Mouse (Mus musculus): ENCODE measurements around the gene Baiap2. TPM values are rescaled to one million over a fixed set of nuclear protein-coding genes. Genes with fewer than 3 reads are reported as not detected.

Gene Baiap2
- polyA plus RNA-seq, 1 experiment: 151 TPM

GRCm38 (mm10) chr11:119919897-119920296 is 22.7 kb upstream of the Baiap2 start:
- H3K27me3 ChIP-seq (ENCODE audit: control insufficient read depth, insufficient read depth, low read length): no peaks in the 10 kb centered on the region
- H3K36me3 ChIP-seq (ENCODE audit: control insufficient read depth, insufficient read depth, low read length): peaks cover 2% of the 10 kb centered on the region
- H3K4me3 ChIP-seq (ENCODE audit: control insufficient read depth, low read depth, low read length): no peak overlapping the region
- TF ChIP-seq POLR2A (IDR thresholded peaks at IDR 0.05; ENCODE audit: control insufficient read depth, low read depth, low read length): no peak
- TF ChIP-seq CTCF (IDR thresholded peaks at IDR 0.05; ENCODE audit: control insufficient read depth, insufficient read depth, insufficient replicate concordance, low read depth, low read length): peak; percentile 92; the same call in 1 of the 2 replicates
- no peak overlapping the region for H3K27ac ChIP-seq (ENCODE audit: control insufficient read depth, insufficient read depth, low read depth, low read length)
- peaks cover 2% of the 10 kb centered on the region; the same call in 1 of the 2 replicates for H3K4me1 ChIP-seq (ENCODE audit: control insufficient read depth, insufficient read depth, low read length)

- Histone ChIP-seq H3K36me3 (ENCODE audit: control insufficient read depth, insufficient read depth, low read length) (peaks cover 2% of the 10 kb centered on the region), H3K4me1 (ENCODE audit: control insufficient read depth, insufficient read depth, low read length) (no peaks in the 10 kb centered on the region), H3K27me3 (ENCODE audit: control insufficient read depth, insufficient read depth, low read length) (no peaks in the 10 kb centered on the region), H3K27ac (ENCODE audit: control insufficient read depth, insufficient read depth, low read depth, low read length) (no peak overlapping the region), H3K4me3 (ENCODE audit: control insufficient read depth, low read depth, low read length) (no peak overlapping the region)
- TF ChIP-seq CTCF (IDR thresholded peaks at IDR 0.05; ENCODE audit: control insufficient read depth, insufficient read depth, insufficient replicate concordance, low read depth, low read length): no peak
- no peak for TF ChIP-seq POLR2A (IDR thresholded peaks at IDR 0.05; ENCODE audit: control insufficient read depth, low read depth, low read length)
Measured at GRCm38 (mm10) chr11:119920668-119921067, 21.9 kb upstream of the Baiap2 start.

GRCm38 (mm10) chr11:119925176-119925575 is 17.4 kb upstream of the Baiap2 start:
- H3K27ac ChIP-seq (ENCODE audit: control insufficient read depth, insufficient read depth, low read depth, low read length): no peak overlapping the region
- H3K27me3 ChIP-seq (ENCODE audit: control insufficient read depth, insufficient read depth, low read length): no peaks in the 10 kb centered on the region
- TF ChIP-seq CTCF (IDR thresholded peaks at IDR 0.05; ENCODE audit: control insufficient read depth, insufficient read depth, insufficient replicate concordance, low read depth, low read length) (no peak), POLR2A (IDR thresholded peaks at IDR 0.05; ENCODE audit: control insufficient read depth, low read depth, low read length) (no peak)
- H3K36me3 ChIP-seq (ENCODE audit: control insufficient read depth, insufficient read depth, low read length): no peaks in the 10 kb centered on the region
- 0 out of 2 replicates have a peak, but pooled peaks cover 3% of the 10 kb centered on the region for H3K4me1 ChIP-seq (ENCODE audit: control insufficient read depth, insufficient read depth, low read length)
- no peak overlapping the region for H3K4me3 ChIP-seq (ENCODE audit: control insufficient read depth, low read depth, low read length)

- Histone ChIP-seq H3K36me3 (ENCODE audit: control insufficient read depth, insufficient read depth, low read length) (no peaks in the 10 kb centered on the region), H3K4me3 (ENCODE audit: control insufficient read depth, low read depth, low read length) (no peak overlapping the region), H3K27ac (ENCODE audit: control insufficient read depth, insufficient read depth, low read depth, low read length) (no peak overlapping the region), H3K27me3 (ENCODE audit: control insufficient read depth, insufficient read depth, low read length) (no peaks in the 10 kb centered on the region), H3K4me1 (ENCODE audit: control insufficient read depth, insufficient read depth, low read length) (0 out of 2 replicates have a peak, but pooled peaks cover 3% of the 10 kb centered on the region)
- TF ChIP-seq POLR2A (IDR thresholded peaks at IDR 0.05; ENCODE audit: control insufficient read depth, low read depth, low read length): no peak
- TF ChIP-seq CTCF (IDR thresholded peaks at IDR 0.05; ENCODE audit: control insufficient read depth, insufficient read depth, insufficient replicate concordance, low read depth, low read length): no peak
Measured at GRCm38 (mm10) chr11:119926762-119927161, 15.8 kb upstream of the Baiap2 start.

GRCm38 (mm10) chr11:119928023-119928681 is 14.4 kb upstream of the Baiap2 start:
- TF ChIP-seq POLR2A (IDR thresholded peaks at IDR 0.05; ENCODE audit: control insufficient read depth, low read depth, low read length) (no peak), CTCF (IDR thresholded peaks at IDR 0.05; ENCODE audit: control insufficient read depth, insufficient read depth, insufficient replicate concordance, low read depth, low read length) (no peak)
- H3K4me1 ChIP-seq (ENCODE audit: control insufficient read depth, insufficient read depth, low read length): 0 out of 2 replicates have a peak, but pooled peaks cover 3% of the 10 kb centered on the region
- no peak overlapping the region for H3K27ac ChIP-seq (ENCODE audit: control insufficient read depth, insufficient read depth, low read depth, low read length)
- no peaks in the 10 kb centered on the region for H3K36me3 ChIP-seq (ENCODE audit: control insufficient read depth, insufficient read depth, low read length)
- no peak overlapping the region for H3K4me3 ChIP-seq (ENCODE audit: control insufficient read depth, low read depth, low read length)
- H3K27me3 ChIP-seq (ENCODE audit: control insufficient read depth, insufficient read depth, low read length): no peaks in the 10 kb centered on the region

GRCm38 (mm10) chr11:119929603-119930265 is 12.8 kb upstream of the Baiap2 start:
- no peaks in the 10 kb centered on the region for H3K27me3 ChIP-seq (ENCODE audit: control insufficient read depth, insufficient read depth, low read length)
- H3K4me3 ChIP-seq (ENCODE audit: control insufficient read depth, low read depth, low read length): no peak overlapping the region
- no peak overlapping the region for H3K27ac ChIP-seq (ENCODE audit: control insufficient read depth, insufficient read depth, low read depth, low read length)
- no peaks in the 10 kb centered on the region for H3K36me3 ChIP-seq (ENCODE audit: control insufficient read depth, insufficient read depth, low read length)
- TF ChIP-seq POLR2A (IDR thresholded peaks at IDR 0.05; ENCODE audit: control insufficient read depth, low read depth, low read length) (no peak), CTCF (IDR thresholded peaks at IDR 0.05; ENCODE audit: control insufficient read depth, insufficient read depth, insufficient replicate concordance, low read depth, low read length) (no peak)
- H3K4me1 ChIP-seq (ENCODE audit: control insufficient read depth, insufficient read depth, low read length): 0 out of 2 replicates have a peak, but pooled peaks cover 3% of the 10 kb centered on the region

GRCm38 (mm10) chr11:119931809-119932208 is 10.8 kb upstream of the Baiap2 start:
- H3K4me1 ChIP-seq (ENCODE audit: control insufficient read depth, insufficient read depth, low read length): 0 out of 2 replicates have a peak, but pooled peaks cover 3% of the 10 kb centered on the region
- no peaks in the 10 kb centered on the region for H3K27me3 ChIP-seq (ENCODE audit: control insufficient read depth, insufficient read depth, low read length)
- TF ChIP-seq POLR2A (IDR thresholded peaks at IDR 0.05; ENCODE audit: control insufficient read depth, low read depth, low read length) (no peak), CTCF (IDR thresholded peaks at IDR 0.05; ENCODE audit: control insufficient read depth, insufficient read depth, insufficient replicate concordance, low read depth, low read length) (no peak)
- no peak overlapping the region for H3K27ac ChIP-seq (ENCODE audit: control insufficient read depth, insufficient read depth, low read depth, low read length)
- H3K36me3 ChIP-seq (ENCODE audit: control insufficient read depth, insufficient read depth, low read length): no peaks in the 10 kb centered on the region
- no peak overlapping the region for H3K4me3 ChIP-seq (ENCODE audit: control insufficient read depth, low read depth, low read length)

Measured in testis, adult 2 months (tissue).